Mouse (Mus musculus) T-cell, adult 2 months (primary cell): ENCODE data around the gene Glis3.

Experiments used
- DNase-seq: peaks from one replicate; pipeline ENCODE4 v3.0.0; 2022; ENCODE audit warnings: low spot score

The Glis3 gene

GRCm38 (mm10) chr19:28591736-28592477, 88.0 kb downstream of the Glis3 start:
- no peak for DNase-seq

DNA sequence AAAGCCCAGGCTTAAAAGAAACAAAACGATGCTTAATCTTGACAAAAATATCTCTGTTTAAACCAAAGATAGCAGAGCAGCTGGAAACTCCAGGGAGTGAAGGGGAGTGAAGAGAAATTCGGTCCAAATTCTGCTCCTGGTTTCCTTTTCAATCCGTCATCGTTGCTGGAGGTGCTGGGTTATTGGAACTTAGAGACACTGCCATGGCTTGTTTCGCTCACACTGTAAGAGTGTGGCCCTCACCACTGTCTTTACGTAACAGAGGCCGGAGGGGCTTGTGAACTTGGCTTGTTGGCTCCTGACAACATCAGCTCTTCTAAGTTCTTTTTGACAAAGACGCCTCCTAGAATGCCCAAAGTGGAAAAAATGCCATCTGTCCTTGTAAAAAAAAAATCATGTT, 99.4 kb downstream of the Glis3 start:
- no peak for DNase-seq

- DNase-seq = no peak
Observed at GRCm38 (mm10) chr19:28579724-28580375, 100.0 kb downstream of the Glis3 start.

- DNase-seq = no peak
Observed at GRCm38 (mm10) chr19:28577023-28577422, 102.9 kb downstream of the Glis3 start.

GRCm38 (mm10) chr19:28576619-28577018, 103.3 kb downstream of the Glis3 start:
- DNase-seq = no peak

DNA sequence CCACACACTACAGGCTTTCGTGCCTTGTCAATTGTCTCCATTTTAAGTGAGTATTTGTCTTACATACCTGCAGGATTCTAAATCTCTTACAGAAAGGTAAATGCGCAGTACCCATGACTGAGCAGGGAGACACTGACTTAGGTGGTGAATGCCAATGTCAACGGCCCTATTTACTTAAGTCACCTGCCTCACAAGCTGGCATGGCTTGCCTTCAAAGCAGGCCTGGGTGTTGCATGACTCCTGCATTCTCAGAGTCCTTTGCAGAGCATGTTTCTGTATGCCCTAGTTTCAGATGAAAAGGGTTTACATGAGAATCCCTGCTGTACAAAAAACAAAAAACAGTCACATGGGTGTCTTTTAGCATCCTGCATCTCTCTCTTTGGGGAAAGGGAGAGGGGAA, 106.2 kb downstream of the Glis3 start:
- DNase-seq = no peak

- DNase-seq = no peak
Observed at GRCm38 (mm10) chr19:28569856-28570255, 110.0 kb downstream of the Glis3 start.

- DNase-seq = no peak
Observed at GRCm38 (mm10) chr19:28567100-28567499, 112.8 kb downstream of the Glis3 start.

DNA sequence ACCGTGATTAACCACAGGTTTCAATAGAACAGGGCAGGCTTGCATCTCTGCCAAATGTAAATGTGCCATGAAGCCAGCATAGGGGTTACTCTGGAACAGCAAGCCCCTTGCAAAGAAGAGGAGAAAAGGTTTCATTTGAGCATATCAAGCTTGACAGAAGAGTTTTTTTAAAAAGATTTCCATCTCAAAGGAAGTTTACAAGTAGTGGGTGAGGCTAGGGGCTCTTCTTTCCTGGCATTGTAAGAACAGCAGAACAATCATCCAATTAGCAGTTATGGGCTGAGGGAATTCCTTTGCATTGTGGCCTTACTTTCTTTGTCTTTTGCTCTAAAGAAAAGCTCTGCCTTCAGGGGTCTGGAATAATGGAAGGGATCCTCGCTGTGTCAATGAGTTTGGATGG, 113.3 kb downstream of the Glis3 start:
- DNase-seq = no peak

- no peak for DNase-seq
Observed at GRCm38 (mm10) chr19:28561697-28562002, 118.2 kb downstream of the Glis3 start.

- DNase-seq = no peak
Observed at GRCm38 (mm10) chr19:28560801-28561696, 118.8 kb downstream of the Glis3 start.

DNA sequence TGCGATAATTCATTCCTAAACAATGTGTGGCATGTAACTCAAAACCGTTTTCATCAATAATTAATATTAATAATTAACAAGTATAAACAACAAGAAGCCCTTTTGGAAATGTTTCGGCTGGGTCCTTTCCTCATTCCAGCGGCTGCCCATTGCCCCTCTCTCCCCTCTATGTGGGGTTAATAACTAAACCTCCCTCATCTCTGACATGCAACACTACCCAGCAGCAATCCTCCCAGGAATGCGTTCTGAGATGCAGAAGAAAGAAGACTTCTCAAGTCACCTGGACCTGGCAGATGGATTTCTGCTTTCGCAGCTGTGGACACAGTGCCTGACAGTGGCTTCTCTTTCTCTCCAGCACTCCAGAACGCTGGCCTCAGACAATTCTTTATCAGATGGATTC, 120.0 kb downstream of the Glis3 start:
- no peak for DNase-seq

DNA sequence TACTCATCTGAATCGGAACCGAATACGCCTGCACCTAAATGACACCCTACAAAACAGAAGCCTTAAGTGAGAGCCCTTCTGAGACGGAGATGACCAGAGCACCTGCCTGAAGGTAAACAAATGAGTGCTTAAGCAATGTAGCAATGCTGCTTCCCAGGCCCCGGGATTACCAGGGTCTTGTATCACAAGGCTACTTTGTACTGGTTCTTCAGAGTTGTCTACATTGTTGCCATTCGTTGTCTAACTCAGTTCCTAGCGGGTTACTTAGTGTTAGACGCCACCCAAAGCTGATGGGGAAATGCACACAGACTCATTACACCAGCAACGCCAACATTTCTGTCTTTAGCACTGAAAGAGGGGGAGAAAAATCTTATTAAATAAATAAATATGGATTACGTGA, 120.5 kb downstream of the Glis3 start:
- DNase-seq = no peak

DNA sequence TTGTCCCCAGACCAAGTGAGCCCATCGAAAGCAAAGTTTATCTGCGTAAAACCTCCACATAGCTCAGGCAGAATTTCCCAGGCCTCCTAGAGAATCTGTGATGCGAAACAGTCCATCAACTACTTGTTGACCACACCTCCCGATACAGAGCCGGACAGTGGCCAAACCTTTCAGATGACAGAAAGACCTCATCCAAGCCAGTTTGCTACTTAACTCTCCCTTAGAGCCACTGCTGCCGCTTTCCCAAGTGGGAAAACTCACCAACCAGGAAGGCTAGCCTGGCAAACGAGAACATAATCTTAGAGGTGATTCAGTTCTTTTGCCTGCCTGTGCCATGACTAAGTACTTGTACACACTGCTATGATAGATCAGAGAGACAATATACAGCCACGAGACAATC, 121.2 kb downstream of the Glis3 start:
- DNase-seq = no peak

- no peak for DNase-seq
Observed at GRCm38 (mm10) chr19:28557559-28558328, 122.1 kb downstream of the Glis3 start.

GRCm38 (mm10) chr19:28555181-28555929, 124.5 kb downstream of the Glis3 start:
- DNase-seq = no peak

- no peak for DNase-seq
Observed at GRCm38 (mm10) chr19:28550611-28551010, 129.3 kb downstream of the Glis3 start.

- DNase-seq = no peak
Observed at GRCm38 (mm10) chr19:28546933-28547332, 132.9 kb downstream of the Glis3 start.

DNA sequence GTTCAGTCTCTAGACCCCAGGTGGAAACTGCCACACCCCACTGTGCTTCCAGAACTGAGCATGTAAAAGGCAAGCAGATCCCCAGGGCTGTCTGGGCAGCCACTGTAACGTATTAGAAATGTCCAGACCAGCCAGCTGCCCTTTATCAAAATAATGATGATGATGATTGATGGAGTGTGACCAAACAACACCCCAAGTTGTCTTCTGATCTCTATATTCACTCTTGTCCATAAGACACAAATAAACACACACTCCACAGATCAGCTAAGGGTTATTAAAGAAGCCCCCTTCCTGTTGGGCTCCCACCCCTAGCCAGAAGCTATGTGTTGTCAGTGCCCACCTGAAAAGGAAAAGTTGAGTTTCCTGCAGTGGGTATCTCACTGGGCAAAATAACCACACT, 134.4 kb downstream of the Glis3 start:
- DNase-seq = no peak

- no peak for DNase-seq
Observed at GRCm38 (mm10) chr19:28538813-28539212, 141.1 kb downstream of the Glis3 start.

GRCm38 (mm10) chr19:28534964-28535363, 144.9 kb downstream of the Glis3 start:
- no peak for DNase-seq
